Mouse (Mus musculus) embryonic fibroblast, embryonic 13.5 days (primary cell): ENCODE data around the gene Vmn1r44.

Experiments used
- CTCF ChIP-seq: IDR thresholded peaks from 2 replicates; pipeline ENCODE4 v1.5.1; 2011; ENCODE audit warnings: mild to moderate bottlenecking, control low read depth, low read length, moderate library complexity, borderline replicate concordance; ENCODE audit not compliant: insufficient read depth
- POLR2A ChIP-seq: IDR thresholded peaks from 2 replicates; pipeline ENCODE4 v1.6.1; 2011; ENCODE audit warnings: low read depth, mild to moderate bottlenecking, control low read depth, low read length, moderate library complexity

DNA sequence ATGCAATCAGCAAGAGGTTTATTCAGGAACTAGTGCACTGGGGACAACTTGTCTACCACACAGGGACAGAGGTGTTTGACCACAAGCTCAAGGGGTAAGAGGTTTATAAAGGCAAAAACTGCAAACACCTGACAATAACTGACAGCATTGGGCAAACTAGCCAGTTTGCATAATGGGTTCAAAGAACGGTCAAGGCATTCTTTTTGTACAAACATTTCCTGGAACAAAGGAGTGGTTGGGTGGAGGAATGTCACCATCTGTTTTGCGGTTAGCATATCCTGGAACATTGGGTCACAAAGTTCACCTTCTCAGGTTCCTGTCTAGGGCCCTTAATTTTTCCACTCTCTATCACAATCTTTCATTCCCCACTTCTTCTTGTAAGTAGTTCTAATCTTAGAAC is 23.6 kb upstream of the Vmn1r44 start:
- no peak for TF ChIP-seq POLR2A
- TF ChIP-seq CTCF = no peak
